Mouse (Mus musculus): ENCODE measurements at regions not wholly inside any gene's neighbourhood (a gene's known extent, or its start where the extent isn't known, plus 50 kb on each side); places are given as distances from the start of the nearest gene placed in this dataset.

DNA sequence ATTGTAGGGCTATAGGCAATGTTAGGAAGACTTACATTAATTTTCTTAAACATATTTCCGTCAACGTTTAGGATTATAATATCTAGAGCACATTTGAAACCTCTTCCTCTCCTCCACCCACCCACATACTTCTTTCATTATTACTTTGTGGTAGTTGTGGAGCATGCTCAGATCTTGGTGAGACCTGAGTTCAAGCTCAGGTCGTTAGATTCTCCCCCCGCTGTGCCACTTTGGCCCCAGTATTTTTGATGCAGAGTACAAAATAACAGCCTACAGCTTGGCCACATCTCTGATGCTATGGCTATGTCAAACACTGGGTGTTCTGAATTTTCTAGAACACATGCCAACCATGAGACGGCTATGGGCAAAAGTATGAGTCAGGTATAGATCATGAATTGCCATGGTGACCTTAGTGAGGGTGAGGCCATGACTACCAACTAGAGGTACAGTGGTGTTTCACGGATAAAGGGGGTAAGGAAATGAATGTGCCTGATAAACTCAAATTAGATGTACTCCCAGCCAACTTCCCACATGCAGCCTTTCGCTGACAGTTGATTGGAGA, 68.5 kb upstream of the H2afz start:
- DNase-seq (ENCODE audit: low spot score), result no peak

DNA sequence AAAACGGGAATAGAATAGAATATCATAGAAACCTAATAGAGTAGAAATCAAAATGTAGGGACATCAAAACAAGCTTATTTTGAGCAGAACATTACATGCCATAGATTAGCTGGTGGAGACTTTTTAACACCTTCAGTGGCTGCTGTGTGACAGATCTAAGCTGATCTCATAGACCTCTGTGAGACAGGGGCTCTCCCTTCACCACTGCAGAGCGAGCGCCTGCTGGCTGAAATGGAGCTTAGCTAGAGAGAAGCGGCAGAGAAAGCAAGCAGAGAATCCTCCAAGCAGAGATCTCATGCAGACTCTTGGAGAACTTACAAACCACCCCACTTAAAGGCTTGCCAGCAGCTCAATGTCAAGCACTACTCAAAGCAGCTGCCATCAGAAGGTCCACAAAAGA, 65.5 kb upstream of the H2afz start:
- DNase-seq (ENCODE audit: low spot score), result no peak

DNA sequence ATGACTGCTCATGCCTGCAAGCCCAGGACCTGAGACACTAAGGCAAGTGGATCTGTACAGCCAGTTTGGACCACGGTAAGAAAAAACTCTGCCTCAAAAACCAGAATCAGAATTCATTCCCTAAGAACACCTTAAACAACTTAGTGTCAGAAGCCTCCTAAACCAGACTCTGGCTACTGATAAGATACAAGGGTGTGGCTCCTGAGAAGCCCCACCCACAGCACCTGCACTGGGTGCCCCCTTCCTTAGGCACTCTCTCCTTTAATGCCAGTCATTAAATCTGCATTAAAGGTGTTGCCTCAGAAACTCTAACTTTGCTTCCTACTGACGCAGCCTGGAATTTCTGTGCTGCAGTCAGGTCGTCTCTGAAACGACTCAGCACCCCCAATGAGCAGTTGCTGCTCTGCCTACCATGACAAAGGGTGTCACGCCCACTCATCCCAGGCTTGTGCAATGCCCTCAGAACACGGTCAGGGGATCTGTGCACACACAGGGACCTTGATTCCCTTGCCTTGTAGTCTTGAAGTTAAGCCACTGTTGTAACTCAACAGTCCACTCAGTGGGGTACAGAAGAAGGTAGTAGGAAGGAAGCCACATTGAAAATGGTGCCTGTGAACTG, 62.8 kb upstream of the H2afz start:
- no peak for DNase-seq (ENCODE audit: low spot score)

DNA sequence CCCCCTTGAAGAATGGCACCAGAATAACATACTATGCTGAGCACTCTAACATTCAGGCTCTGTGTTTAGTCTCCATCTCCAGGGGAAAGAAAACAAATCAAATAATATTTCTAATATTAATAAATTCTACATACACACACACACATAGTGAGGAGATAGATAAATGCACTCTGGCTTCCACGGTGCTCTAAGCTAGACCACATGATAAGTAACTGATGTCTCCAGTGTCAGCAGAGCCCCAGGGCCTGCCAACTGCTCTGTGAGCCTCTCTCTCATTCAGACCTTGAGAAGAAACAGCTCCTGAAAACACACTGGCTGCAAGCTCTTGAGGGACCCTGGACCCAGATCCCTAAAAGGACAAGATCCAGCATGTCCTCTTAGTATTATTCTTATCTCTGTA, 56.9 kb upstream of the H2afz start:
- no peak for DNase-seq (ENCODE audit: low spot score)

DNA sequence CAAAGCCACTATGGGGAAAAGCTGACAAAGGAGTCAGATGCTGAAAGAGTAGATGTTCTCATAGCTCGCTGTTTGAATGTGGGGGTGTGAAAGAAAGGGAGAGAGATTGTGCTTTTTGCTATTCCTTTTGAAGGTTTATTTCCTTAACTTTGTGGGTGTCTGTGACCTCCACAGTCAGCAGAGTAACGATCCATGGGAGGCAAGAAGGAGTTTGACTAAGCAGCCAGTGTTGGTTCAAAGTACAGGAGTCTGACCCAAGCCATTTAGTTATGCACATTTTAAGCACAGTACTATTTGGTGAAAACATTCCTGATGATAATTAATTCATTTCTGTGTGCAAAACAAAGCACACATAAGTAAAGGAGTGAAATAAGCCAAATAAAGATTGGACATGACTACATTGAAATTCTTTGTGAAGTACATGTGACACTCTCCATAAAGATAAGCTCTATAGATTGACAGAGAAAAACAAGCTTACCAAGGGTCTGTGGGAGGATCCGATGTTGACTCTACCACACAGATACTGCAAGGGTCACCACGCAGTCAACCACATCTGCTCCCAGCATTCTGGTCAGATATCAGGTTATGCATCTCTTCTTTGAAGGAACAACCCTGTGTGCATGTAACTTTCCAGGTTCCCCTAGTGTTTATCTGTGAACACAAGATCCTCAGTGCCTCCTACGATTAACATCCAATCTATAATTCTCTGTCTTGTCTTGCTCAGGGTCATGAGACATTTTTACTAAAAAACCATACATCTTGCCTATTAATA, 56.2 kb upstream of the H2afz start:
- DNase-seq (ENCODE audit: low spot score), result no peak

DNA sequence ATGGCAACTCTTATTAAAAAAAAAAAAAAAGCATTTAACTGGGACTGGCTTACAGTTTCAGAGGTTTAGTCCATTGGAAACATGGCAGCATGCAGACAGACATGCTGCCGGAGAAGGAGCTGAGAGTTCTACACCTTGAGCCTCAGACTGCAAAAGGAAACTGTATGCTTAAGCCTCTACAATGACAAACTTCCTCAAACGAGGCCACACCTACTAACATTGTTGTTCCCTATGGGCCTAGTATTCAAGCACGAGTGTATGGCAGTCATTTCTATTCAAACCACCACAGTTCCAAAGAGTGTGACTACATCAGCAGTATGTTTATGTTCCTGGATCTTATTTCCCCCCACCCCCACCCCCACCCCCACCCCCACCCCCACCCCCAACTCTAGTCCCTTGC, 54.2 kb upstream of the H2afz start:
- DNase-seq (ENCODE audit: low spot score), result no peak
